Mouse (Mus musculus): Measurements from ENCODE around the gene Pgm1.

The Pgm1 gene

DNA sequence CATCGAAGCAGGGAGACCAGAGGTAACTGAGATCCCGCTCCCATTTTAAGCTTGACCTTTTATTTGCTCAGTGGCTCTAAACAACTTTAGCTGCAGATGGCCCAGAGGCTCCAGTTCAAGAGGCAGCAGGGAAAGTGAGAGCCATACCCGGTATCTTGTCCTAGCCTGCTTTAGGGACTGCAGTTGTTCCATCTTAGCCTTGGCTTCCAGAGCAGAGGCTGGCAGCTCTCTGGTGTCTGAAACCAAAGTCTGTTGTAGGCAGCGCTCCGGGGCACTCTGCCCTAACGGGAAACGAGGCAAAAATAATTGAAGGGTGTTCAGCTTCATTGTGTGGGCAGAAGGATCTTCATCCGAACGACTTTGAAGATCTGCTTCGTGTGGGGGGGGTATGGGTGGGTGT is 26.2 kb downstream of the Pgm1 start:
- no peak for DNase-seq (ENCODE audit: extremely low read depth, low read depth)

DNA sequence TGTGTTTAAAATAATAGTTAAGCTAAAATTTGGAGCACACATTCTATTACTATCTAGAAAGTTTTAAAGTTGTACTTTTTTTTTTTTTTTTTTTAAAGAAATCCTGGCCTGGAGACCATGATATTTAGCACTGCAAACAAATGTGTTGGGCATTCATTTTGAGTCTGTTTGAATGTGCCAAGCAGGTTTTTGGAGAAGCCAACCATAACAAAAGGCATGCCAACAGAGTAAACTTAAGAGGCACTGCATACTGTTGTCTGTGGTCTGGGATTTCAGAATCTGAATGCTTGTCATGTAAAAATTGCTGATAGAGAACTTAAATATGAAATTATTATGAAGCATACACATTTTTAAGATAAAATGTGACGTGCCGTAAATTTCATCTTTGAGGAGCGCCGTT is 28.0 kb downstream of the Pgm1 start:
- DNase-seq (ENCODE audit: extremely low read depth, low read depth) = no peak

- DNase-seq (ENCODE audit: extremely low read depth, low read depth) = peak; percentile 34
Observed at GRCm38 (mm10) chr4:99958084-99958815, 29.0 kb downstream of the Pgm1 start.

DNA sequence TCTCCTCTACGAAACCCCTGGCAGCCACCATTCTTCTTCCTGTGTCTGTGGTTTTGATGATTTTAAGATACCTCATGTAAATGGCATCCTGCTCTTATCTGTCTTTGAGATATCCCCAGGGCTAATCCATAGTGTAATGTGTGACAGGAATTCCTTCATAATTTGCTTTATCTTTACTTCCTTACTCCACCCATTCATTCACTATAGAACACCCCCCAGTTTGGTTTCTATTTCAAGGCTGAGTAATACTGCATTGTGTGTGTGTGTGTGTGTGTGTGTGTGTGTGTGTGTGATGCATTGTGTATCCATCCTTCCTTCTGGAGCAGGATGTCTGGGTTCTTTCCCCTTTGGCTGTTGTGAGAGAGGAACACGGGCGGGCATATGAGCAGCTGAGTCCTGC is 30.1 kb downstream of the Pgm1 start:
- no peak for DNase-seq (ENCODE audit: extremely low read depth, low read depth)

DNA sequence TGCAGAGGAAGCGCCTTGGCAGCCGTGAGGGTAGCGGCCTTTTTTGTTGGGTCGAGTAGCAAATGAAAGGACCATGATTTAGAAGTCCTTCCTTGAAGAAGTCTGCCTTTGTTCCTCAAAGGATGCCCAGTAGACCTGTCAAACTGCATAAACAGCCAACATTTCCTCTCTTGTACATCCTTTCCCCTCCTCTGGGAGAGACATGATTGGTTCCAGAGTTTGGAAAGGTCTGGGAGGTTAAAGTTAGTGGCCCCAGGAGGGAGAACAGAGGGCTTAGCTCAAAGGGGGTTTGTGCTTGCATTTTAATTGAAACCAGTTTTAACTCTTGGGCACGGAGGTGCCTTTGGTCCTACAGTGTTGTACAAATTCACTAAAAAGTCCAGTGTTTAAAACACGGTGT is 37.3 kb downstream of the Pgm1 start:
- DNase-seq (ENCODE audit: extremely low read depth, low read depth) = no peak

DNA sequence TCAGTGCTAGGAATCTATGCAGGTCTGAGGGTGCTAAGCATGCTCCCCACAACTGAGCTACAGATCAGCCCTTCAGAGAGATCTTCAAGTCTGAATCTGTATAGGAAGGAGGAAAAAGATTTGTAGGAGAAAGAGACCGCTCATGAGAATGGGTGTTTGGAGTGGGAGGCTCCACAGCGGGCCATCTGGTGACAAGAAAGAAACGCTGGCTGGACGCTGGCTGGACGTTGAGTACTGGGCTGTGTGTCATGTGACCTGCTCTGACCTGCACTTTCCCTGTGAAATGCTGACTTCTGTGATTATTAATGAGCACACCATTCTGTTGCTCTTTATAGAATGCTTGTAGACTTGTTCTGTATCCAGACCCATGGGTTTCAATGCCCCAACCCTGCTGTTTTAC is 40.1 kb downstream of the Pgm1 start:
- DNase-seq (ENCODE audit: extremely low read depth, low read depth) = no peak

DNA sequence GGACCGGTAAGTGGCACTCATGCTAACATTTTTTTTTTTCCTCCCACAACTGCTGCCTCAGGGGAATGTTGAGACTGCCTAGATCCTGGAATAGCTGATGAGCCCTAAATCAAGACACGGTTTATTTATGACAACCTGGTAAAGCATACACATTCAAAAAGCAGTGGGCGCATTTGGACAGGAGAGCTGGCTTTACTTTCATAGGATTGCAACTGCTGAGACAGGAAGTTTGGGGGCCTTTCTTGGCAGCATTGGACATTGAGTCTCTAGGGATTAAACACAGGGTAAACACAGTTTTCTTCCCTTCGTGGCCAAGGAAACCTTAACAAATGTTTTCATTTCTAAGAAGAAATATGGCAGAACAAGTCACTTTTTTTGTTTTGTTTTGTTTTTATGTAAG is 40.9 kb downstream of the Pgm1 start:
- no peak for DNase-seq (ENCODE audit: extremely low read depth, low read depth)

DNA sequence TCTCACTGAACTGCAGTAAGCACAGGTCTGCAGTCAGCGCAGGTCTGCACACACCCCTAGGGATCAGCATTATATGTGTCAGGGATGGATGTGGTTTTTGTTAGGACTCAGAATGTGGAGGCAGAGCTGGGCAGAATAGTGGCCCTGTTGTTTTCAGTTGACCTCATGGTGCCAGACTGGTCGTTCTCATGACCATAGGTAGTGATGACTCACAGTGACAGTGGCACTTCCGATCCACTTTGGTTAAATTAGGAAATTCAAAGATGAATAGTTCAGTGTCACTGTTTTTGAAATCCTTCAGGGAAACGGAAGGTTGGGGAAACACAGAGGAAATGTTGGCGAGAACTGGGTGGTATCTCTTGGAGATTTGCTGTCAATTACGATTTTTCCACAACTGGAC is 43.7 kb downstream of the Pgm1 start:
- DNase-seq (ENCODE audit: extremely low read depth, low read depth) = no peak

DNA sequence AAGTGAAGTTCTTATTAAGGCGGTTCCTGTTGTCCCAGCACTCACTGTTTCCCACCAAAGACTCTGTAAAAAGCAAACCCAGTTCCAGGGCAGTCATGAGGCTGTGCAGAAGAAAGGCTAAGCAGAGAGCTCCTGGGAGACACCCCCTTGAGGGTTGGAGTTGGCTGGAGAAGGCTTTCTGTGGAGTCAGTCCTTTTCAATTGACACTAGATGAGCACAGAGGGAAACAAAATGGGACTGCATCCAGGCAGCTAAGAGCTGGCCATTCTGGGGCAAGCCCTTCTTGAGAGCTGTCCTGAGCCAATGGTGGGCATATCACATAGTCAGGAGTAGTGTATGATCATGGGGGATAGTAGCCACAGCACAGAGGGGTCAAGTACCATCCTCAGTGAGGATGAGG is 44.7 kb downstream of the Pgm1 start:
- no peak for DNase-seq (ENCODE audit: extremely low read depth, low read depth)

- no peak for DNase-seq (ENCODE audit: extremely low read depth, low read depth)
Observed at GRCm38 (mm10) chr4:99974375-99974774, 45.2 kb downstream of the Pgm1 start.

DNA sequence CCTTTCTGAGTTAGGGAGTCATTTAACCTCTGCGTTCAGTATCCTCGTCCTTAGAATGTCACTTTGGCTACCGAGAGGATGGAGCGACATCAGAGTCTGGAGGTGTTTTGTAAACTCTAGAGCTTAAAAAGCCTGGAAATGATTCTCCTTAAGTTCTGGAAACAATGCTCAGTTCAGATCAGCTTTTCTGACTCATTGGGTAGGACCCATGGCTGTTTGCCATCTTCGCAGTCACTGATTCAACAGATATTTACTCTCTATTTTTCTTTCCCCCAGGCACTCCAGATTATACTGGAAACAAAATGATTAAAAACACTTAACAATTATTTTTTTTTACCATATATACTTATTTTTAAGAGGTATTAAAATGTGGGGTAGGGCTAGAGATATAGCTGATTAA is 50.1 kb downstream of the Pgm1 start:
- DNase-seq (ENCODE audit: extremely low read depth, low read depth) = no peak

- DNase-seq (ENCODE audit: extremely low read depth, low read depth) = no peak
Observed at GRCm38 (mm10) chr4:99981216-99981615, 52.0 kb downstream of the Pgm1 start.

GRCm38 (mm10) chr4:99983652-99984368 is 54.6 kb downstream of the Pgm1 start:
- no peak for DNase-seq (ENCODE audit: extremely low read depth, low read depth)

DNA sequence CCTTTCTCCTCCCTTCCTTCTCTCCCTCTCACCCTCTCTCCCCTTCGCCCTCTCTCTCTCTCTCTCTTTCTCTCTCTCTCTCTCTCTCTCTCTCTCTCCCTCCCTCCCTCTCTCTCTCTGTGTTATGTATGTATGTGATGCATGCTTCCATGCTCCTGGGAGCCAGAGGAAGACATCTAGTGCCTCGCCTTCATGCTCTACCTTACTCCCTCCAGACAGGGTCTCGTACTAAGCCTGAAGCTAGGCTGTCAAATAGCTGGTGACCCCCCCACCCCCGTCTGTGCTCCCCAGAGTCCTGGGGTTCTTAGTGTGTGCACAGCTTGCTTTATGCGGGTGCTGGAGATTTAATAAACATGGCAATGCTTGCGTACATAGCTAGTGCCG is 55.1 kb downstream of the Pgm1 start:
- DNase-seq (ENCODE audit: extremely low read depth, low read depth) = no peak

- no peak for DNase-seq (ENCODE audit: extremely low read depth, low read depth)
Observed at GRCm38 (mm10) chr4:99985086-99985485, 55.9 kb downstream of the Pgm1 start.

GRCm38 (mm10) chr4:99985631-99986030 is 56.4 kb downstream of the Pgm1 start:
- DNase-seq (ENCODE audit: extremely low read depth, low read depth) = no peak

DNA sequence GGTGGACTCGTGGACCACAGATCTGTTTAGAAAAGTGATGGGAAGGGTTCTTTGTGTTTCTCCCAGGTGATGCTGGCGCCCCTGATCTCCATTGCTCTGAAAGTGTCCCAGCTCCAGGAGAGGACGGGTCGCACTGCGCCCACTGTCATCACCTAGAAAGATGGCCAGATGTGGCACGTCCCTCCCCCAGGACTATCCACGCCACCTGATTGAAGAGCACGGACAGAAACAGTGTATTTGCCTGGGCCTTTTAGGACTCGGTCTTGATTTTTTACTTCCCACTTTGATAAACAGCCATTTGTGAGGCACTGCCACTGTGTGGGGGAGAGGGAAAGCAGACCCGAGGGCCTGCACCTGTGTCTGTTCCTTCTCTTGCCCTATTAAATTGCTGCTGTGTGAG is 57.4 kb downstream of the Pgm1 start:
- no peak for DNase-seq (ENCODE audit: extremely low read depth, low read depth)

DNA sequence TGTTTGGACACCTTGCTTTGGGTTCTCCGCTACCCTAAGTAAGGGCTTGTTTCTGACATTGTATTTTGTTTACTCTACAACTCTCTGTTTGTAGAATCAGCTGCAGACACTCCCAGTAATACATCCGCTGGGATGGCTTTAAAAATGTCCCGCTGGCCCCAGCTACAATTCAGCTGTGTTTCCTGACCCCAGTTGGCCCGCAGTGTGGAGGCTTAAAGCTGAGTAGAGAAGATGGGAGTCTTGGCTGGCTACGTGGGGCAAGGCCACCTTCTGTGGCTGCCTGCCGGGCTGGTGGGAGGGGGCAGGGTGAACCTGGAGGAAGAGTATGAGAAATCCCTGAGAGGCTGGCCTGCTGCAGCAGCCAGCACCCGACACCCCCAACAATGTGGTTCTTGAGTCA is 59.6 kb downstream of the Pgm1 start:
- no peak for DNase-seq (ENCODE audit: extremely low read depth, low read depth)

GRCm38 (mm10) chr4:100000971-100001370 is 71.8 kb downstream of the Pgm1 start:
- DNase-seq (ENCODE audit: extremely low read depth, low read depth) = no peak

- DNase-seq (ENCODE audit: extremely low read depth, low read depth) = no peak
Observed at GRCm38 (mm10) chr4:100001806-100002205, 72.6 kb downstream of the Pgm1 start.

GRCm38 (mm10) chr4:100007721-100008120 is 78.5 kb downstream of the Pgm1 start:
- no peak for DNase-seq (ENCODE audit: extremely low read depth, low read depth)

GRCm38 (mm10) chr4:100008371-100009090 is 79.3 kb downstream of the Pgm1 start:
- DNase-seq (ENCODE audit: extremely low read depth, low read depth) = no peak
